Mouse (Mus musculus) hindbrain, postnatal 0 days (tissue): Measurements from ENCODE around the gene Hist1h4f. TPM values are rescaled to one million over a fixed set of nuclear protein-coding genes. Genes with fewer than 3 reads are reported as not detected.
"Not testable (repeated sequence)": the region's sequence is repeated elsewhere in the genome, so short reads cannot be mapped to it uniquely, and the experiment has no call there.

Experiments
- ATAC-seq: fragments of 200-750 bp; cut with Nextera tagmentation; 2 replicates; pipeline ENCODE4 v1.8.0; 2017; ENCODE audit warnings: mild to moderate bottlenecking, moderate TSS enrichment, moderate library complexity
- DNase-seq: peaks from one replicate; pipeline ENCODE4 v3.0.0-alpha.2; 2015; ENCODE audit warnings: low spot score
- H3K27ac ChIP-seq: fragments of 300-500 bp; sonication (generic); 2 replicates; pipeline ENCODE4 v1.5.1; 2014; ENCODE audit warnings: mild to moderate bottlenecking
- H3K27me3 ChIP-seq: fragments of 300-500 bp; sonication (generic); 2 replicates; pipeline ENCODE4 v1.6.1; 2014; ENCODE audit warnings: low read length, mixed read lengths; ENCODE audit not compliant: insufficient read depth
- H3K36me3 ChIP-seq: fragments of 300-500 bp; sonication (generic); 2 replicates; pipeline ENCODE4 v1.6.1; 2014; ENCODE audit warnings: low read length, mixed read lengths; ENCODE audit not compliant: insufficient read depth
- H3K4me1 ChIP-seq: fragments of 300-500 bp; sonication (generic); 2 replicates; pipeline ENCODE4 v1.6.1; 2014; ENCODE audit warnings: antibody characterized with exemption, low read length, mixed read lengths; ENCODE audit not compliant: insufficient read depth
- H3K4me2 ChIP-seq: fragments of 300-500 bp; sonication (generic); 2 replicates; pipeline ENCODE4 v1.6.1; 2014; ENCODE audit warnings: low read depth, mild to moderate bottlenecking, low read length, moderate library complexity, mixed read lengths
- H3K4me3 ChIP-seq: fragments of 300-500 bp; sonication (generic); 2 replicates; pipeline ENCODE4 v1.5.1; 2014; ENCODE audit warnings: low read length
- H3K9ac ChIP-seq: fragments of 300-500 bp; sonication (generic); replicated peaks from 2 replicates; pipeline ENCODE4 v1.6.1; 2014; ENCODE audit warnings: mild to moderate bottlenecking, low read length, moderate library complexity, mixed read lengths
- H3K9me3 ChIP-seq: fragments of 300-500 bp; sonication (generic); 2 replicates; pipeline ENCODE4 v1.6.1; 2016; ENCODE audit warnings: low read length, mixed read lengths
- CTCF ChIP-seq: IDR thresholded peaks from 2 replicates; pipeline ENCODE4 v1.5.1; 2016; ENCODE audit warnings: antibody characterized with exemption, control low read depth, low read depth
- WGBS: fragments of 180-500 bp; shearing (Covaris S2); extraction: QIAGEN DNeasy Blood & Tissue Kit; methylation state at CpG from one replicate; pipeline ENCODE4 v1.1.7; 2014; 5-methylcytosine and 5-hydroxymethylcytosine counted together
- polyA plus RNA-seq: library from polyadenylated mRNA; unstranded; fragments of >200 nt; fragmentation: Nextera tagmentation; extraction: Ambion mirVana; gene quantifications from 2 replicates; pipeline ENCODE4 v1.2.1, GENCODE M21; 2015
- total RNA-seq: library from RNA; depleted of rRNA; stranded (reverse); fragments of >200 nt; gene quantifications from 2 replicates; pipeline ENCODE4 v1.2.3, GENCODE M21; 2014

The Hist1h4f gene
- total and polyA plus RNA-seq, 2 experiments from 2014 or later: 2,344 TPM; not detected in 1

- Histone ChIP-seq H3K9me3 (no peaks in the 10 kb centered on the region), H3K4me2 (peak overlapping the region; percentile 61; the same call in 1 of the 2 replicates), H3K27me3 (no peaks in the 10 kb centered on the region), H3K9ac (no peak overlapping the region), H3K4me1 (peaks cover 7% of the 10 kb centered on the region; the same call in 1 of the 2 replicates), H3K36me3 (no peaks in the 10 kb centered on the region), H3K27ac (no peak overlapping the region), H3K4me3 (no peak overlapping the region)
- no peak for ATAC-seq
- DNase-seq: no peak
- no peak for TF ChIP-seq CTCF
- WGBS: 74% methylated on average over 3 of the region's 3 CpGs
Observed at GRCm38 (mm10) chr13:23537006-23537710, 14.3 kb downstream of the Hist1h4f start.

GRCm38 (mm10) chr13:23536076-23536822 is 15.2 kb downstream of the Hist1h4f start:
- Histone ChIP-seq H3K9me3 (no peaks in the 10 kb centered on the region), H3K27me3 (no peaks in the 10 kb centered on the region), H3K27ac (no peak overlapping the region), H3K4me1 (peaks cover 7% of the 10 kb centered on the region; the same call in 1 of the 2 replicates), H3K4me2 (peak overlapping the region; percentile 61), H3K36me3 (no peaks in the 10 kb centered on the region), H3K4me3 (peak overlapping the region; percentile 49), H3K9ac (no peak overlapping the region)
- no peak for TF ChIP-seq CTCF
- ATAC-seq (no peak), DNase-seq (no peak)
- 22% methylated on average over 7 of the region's 7 CpGs for WGBS

- H3K4me3 ChIP-seq: peak within 1 kb of the TSS; percentile 49
- DNase-seq: peak; percentile 96
- not testable (repeated sequence) for H3K27me3 ChIP-seq, H3K4me1 ChIP-seq, H3K36me3 ChIP-seq, H3K9me3 ChIP-seq
- H3K9ac ChIP-seq: peak within 1 kb of the TSS; percentile 25; the same call in 1 of the 2 replicates
- peak within 1 kb of the TSS; percentile 61 for H3K4me2 ChIP-seq
- under 1% methylated on average over 42 of the region's 62 CpGs for WGBS
- peak; percentile 92 for ATAC-seq
- peak within 1 kb of the TSS; percentile 64; the same call in 1 of the 2 replicates for H3K27ac ChIP-seq
Observed at GRCm38 (mm10) chr13:23535137-23536075, 16.0 kb downstream of the Hist1h4f start, which contains the start of gene Hist1h3g. Gene Hist1h3g (plus strand): TSS chr13:23535422.

GRCm38 (mm10) chr13:23534368-23535131 is 16.9 kb downstream of the Hist1h4f start:
- under 1% methylated on average over 15 of the region's 15 CpGs for WGBS

GRCm38 (mm10) chr13:23533560-23534367 is 17.7 kb downstream of the Hist1h4f start, which contains the start of gene Hist1h2af:
Gene Hist1h2af (plus strand): TSS chr13:23533906.
- H3K9me3 ChIP-seq, H3K36me3 ChIP-seq, H3K27me3 ChIP-seq, H3K4me1 ChIP-seq: not testable (repeated sequence)
- under 1% methylated on average over 25 of the region's 53 CpGs for WGBS
- H3K4me3 ChIP-seq: peak within 1 kb of the TSS; percentile 49
- H3K27ac ChIP-seq: peak within 1 kb of the TSS; percentile 64
- H3K9ac ChIP-seq: peak within 1 kb of the TSS; percentile 25; the same call in 1 of the 2 replicates
- ATAC-seq (peak; percentile 54), DNase-seq (peak; percentile 94)
- H3K4me2 ChIP-seq: peak within 1 kb of the TSS; percentile 61

More at GRCm38 (mm10) chr13:23534368-23535131, 16.9 kb downstream of the Hist1h4f start:
- Histone ChIP-seq H3K9me3 (no peaks in the 10 kb centered on the region), H3K4me2 (peak overlapping the region; percentile 61), H3K4me1 (peaks cover 7% of the 10 kb centered on the region; the same call in 1 of the 2 replicates), H3K36me3 (no peaks in the 10 kb centered on the region), H3K9ac (peak overlapping the region; percentile 25; the same call in 1 of the 2 replicates), H3K4me3 (peak overlapping the region; percentile 49), H3K27ac (peak overlapping the region; percentile 64; the same call in 1 of the 2 replicates), H3K27me3 (no peaks in the 10 kb centered on the region)
- ATAC-seq: 0 out of 2 replicates have a peak, but pooled peaks have one; percentile 10
- TF ChIP-seq CTCF: no peak
- no peak for DNase-seq
